Mouse (Mus musculus): ENCODE results near the gene Tnfsf15.

- no peak for TF ChIP-seq CTCF (IDR thresholded peaks at IDR 0.05)
- TF ChIP-seq POLR2A (IDR thresholded peaks at IDR 0.05; ENCODE audit: insufficient read depth, low read depth, low read length): no peak
- no peak for TF ChIP-seq EP300 (IDR thresholded peaks at IDR 0.05; ENCODE audit: insufficient read depth, low read depth, low read length)
These were observed 2.0 kb downstream of the Tnfsf15 start for GRCm38 (mm10) chr4:63742763-63743371.
